Mouse (Mus musculus): Measurements from ENCODE around the gene Jakmip3. TPM values are rescaled to one million over a fixed set of nuclear protein-coding genes. Genes with fewer than 3 reads are reported as not detected.

Gene Jakmip3
- total RNA-seq (2021), result under 1 TPM; 0.14 to 0.53 TPM

DNA sequence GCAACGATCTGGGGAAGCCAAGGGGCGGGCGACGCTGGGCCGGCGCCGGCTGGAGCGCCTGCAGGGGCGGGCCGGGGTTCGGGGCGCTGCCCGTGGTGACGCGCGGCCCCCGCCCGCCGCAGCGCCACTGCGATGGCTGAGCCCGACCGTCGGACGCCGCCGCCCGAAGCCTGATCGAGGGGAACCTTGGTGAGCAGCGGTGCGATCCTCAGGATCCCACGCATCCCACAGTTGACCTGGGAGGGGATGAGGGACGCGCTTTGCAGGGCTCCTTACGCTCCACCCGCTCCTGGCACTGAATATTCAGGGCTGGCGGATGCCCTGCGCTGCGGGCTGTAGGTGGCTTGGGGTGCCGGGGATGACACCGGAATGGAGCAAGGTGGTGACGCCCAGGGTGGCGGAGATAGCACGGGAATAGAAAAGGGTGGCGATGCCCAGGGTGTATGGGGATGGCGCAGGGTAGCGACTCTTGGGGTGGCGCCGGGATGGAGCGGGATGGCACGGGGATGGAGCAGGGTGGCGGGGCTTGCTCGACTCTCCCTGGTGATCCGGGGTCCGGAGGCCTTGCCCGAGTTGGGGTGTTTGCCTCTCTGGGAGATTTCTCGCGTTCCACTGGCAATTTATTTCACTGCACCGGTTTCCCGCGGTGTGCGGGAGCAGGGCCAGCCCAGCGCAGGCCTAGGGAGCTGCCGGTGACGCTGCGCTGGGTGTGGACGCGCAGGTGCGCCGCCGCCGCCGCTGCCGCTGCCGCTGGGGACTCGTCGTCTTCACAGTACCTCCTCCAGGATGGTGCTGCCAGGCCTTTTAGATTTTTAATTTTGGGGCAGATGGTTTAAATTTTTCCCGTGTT is at the start of gene Jakmip3:
TSS of gene Jakmip3 (plus strand) at position 119 of the 850 bp plus-strand sequence.
- DNase-seq, result peak in 1 of 2 experiments; percentile 3
- intact Hi-C loops (cut with DNase I), result no loop called here

DNA sequence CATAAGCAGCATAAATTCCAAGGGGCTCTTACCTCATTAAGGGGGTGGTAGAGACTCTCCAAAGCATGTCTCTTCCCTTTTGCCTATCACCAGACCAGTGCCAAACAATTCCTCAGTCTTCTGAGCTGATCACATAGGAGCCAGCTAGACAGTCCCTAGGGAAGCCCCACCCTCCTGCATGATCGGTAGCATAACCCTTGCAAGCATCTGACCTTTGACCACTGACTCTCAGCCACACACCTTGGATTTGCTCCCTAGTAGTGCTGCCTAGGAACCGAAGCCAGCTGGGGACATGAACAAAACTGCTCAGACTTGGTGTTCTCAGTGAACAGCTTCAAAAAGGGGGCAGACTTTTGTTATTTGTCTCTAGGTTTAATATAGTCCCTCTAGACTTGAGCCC is 42.4 kb upstream of the Jakmip3 start:
- intact Hi-C loops (cut with DNase I), result no loop called here
- DNase-seq, result no peak

DNA sequence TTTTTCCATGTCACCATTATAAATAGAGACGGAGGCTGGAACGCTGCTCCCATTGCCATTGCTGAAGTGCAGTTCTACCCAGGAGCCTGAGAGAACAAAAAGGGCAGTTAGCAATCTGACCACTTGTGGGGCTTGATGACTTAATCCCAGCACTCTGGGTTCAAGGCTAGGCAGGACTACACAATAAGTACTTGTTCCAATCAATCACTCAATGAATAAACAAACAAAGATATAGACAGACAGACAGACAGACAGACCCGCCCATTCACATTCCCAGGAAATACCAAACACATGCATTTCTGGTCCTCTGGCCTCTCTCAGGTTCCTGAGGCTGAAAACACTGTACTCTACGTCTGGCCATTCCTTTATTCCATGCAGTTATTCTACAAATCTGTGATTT is 41.8 kb upstream of the Jakmip3 start:
- no peak for DNase-seq
- intact Hi-C loops (cut with DNase I), result no loop called here

DNA sequence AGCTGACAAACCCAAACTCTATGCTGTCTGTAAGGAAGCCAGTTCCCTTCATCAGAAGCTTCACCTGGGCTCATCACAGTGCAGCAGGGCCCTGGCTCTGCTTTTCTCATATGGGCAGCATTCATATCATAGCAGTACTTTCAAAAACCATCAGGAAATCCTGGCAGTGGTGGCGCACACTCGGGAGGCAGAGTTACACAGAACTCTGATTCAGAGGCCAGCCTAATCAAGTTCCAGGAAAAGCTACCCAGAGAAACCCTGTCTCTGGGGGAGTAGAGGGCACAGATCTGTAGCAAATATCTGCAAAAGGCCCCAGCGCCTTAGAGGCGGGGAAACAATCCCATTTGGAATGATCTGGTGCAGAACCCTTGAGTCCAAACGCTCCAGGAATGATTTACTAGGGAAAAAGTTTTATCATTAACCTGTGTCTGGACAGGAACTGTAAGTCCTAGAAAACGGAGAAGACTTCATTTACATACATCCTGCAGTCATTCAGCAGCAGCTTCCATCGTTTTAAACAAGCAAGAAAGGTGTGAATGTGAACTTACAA is 36.6 kb upstream of the Jakmip3 start:
- intact Hi-C loops (cut with DNase I), result no loop called here

DNA sequence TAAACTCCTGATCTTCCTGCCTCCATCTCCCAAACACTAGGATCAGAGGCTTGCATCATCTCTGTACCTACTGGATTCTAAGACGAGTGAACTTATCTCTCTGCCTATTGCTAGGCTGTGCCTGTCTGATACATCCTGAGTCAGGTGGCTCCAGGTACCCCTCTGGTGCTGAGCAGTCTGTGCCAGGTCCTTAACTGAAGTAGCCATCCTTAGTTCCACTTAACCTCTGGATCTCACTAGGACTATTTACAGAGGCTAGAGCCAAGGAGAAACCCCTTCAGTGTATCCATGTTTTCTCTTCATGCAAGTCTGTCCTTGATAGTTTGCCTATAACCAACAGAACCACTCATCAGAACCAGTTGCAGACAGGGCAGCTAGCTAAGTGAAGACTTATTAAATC is 34.1 kb upstream of the Jakmip3 start:
- no peak for DNase-seq
- intact Hi-C loops (cut with DNase I), result no loop called here

More for the DNA sequence above, 36.6 kb upstream of the Jakmip3 start:
- no peak for DNase-seq

DNA sequence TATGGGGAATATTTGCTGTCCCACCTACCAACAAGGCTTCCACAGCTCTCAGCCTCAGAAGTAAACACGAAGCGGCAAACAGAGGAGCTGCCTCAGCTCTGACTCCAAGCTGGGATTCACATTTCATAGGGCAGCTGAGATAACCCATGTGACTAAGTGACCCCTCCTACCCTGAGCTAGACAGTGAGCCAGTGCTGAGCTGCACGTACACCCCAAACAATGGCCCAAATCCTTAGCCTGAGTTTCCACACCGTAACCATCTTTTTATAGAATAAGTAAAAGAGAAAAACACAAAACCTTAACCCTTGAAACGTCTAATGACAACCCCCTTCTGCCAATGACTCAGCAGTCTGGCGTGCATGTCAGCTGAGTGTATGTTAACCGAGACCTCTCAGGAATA is 33.5 kb upstream of the Jakmip3 start:
- DNase-seq, result peak; percentile 48 to 70
- intact Hi-C loops (cut with DNase I), result no loop called here

DNA sequence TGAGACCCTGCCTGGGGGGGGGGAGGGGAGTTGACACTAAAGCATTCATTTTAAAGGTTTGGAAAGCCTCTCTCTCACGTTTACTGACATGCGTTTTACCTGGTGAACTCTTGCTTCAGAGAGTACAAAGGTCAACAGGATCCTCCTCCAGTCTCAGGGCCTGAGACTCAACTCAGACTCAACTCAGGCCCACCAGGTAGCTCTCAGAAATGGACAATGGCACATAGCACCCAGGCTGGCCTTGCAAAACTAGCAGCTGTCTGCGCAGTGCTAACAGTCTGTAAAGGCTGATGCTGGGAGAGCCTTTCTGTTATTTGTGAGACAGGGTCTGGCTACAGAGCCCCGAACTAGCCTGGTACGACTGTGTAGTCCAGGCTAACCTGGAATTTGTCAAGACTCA is 32.6 kb upstream of the Jakmip3 start:
- no peak for DNase-seq
- intact Hi-C loops (cut with DNase I), result loop anchor here (2.0 kb wide), 1 partner anchor 61 kb away; the partner anchor contains the start of genes Mapk1ip1 and Ppp2r2d

DNA sequence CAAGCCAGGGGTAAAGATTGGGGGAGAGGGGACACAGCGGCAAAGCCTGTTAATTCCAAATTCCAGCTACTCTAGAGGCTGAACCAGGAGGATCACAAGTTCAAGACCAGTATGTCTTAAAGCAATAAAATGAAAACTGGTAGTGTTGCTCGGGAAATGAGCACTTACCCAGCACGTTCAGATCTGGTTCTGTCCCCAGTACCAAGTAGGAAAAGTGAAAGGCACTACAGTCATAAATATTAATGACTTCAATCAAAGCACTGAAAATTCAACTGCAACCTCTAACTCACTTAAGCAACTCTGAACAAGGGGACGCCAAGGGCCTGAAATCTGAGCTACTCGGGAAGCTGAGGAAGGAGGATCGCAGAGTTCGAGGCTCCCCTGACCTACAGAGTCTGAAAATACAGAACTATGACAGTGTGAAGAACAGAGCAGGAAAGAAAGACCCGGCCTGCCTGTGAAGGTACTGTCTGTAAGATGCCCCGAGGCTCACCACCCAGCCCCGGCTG is 31.7 kb upstream of the Jakmip3 start:
- intact Hi-C loops (cut with DNase I), result loop anchor here (2.0 kb wide), 1 partner anchor 62 kb away; the partner anchor contains the start of genes Mapk1ip1 and Ppp2r2d
- no peak for DNase-seq

DNA sequence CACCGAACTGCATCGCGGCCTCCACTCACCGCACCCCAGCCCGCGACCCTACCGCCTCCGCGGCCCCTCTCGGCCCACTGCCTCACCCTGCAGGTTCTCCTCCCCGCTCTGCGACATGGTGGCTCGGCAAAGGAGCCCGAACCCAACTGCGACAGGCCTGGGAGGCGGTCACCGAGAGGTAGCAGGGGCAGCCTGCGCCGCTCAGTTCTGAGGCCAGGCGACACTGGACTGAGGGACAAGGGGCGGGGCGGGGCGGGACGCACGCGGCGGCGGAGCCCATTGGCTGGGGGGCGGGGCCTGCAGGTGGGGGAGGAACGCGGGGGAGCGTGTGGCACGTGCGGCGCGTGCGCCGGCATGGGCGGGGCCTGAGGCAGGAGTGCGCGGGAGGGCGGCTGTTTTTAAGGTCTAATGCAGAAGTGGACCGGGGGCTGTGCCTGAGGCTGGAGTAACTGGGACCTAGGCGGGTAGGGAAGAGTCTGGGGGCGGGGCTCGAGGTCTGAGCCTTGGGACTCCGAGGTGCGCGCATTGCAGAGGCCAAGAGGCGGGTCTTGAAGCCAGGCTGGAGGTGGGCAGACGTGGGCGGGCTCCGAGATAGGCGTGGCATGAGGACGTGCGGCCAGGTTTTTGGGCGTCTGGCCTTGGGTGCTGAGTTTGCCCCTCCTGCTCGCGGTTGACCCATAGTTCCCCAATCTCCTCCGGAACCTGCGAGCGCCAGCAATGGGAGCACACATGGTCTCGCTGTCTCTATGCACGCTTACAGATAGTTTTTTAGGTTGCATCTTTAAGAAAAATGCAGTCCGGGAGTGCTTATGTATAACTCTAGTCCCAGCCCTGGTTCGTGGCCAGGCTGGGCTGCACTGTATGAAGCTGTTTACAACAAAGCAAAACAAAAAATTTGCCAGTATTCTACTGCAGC is 31.0 kb upstream of the Jakmip3 start, which contains the start of gene Bnip3:
TSS of gene Bnip3 (minus strand) at position 243 of the 916 bp plus-strand sequence.
- intact Hi-C loops (cut with DNase I), result loop anchor here (2.0 kb wide), 1 partner anchor 63 kb away; the partner anchor contains the start of genes Mapk1ip1 and Ppp2r2d
- peak; percentile 87 to 92 for DNase-seq

DNA sequence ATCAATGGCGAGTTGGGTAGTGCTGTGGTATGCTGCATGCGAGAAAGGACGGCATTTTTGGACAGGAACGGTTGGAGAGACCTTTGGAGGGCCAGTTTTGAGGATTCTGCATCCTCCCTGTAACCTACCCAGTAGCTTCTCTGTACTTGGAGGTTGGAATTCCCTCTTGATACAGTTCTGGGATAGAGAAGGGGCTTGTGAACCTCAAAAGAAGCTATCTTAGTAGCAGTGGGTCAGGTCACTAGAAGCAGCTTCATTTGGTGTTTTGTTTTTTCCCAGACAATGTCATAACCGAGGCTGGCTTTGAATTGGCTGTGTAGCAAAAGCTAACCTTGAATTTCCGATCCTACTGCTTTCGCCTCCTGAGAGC is 30.4 kb upstream of the Jakmip3 start:
- intact Hi-C loops (cut with DNase I), result no loop called here

DNA sequence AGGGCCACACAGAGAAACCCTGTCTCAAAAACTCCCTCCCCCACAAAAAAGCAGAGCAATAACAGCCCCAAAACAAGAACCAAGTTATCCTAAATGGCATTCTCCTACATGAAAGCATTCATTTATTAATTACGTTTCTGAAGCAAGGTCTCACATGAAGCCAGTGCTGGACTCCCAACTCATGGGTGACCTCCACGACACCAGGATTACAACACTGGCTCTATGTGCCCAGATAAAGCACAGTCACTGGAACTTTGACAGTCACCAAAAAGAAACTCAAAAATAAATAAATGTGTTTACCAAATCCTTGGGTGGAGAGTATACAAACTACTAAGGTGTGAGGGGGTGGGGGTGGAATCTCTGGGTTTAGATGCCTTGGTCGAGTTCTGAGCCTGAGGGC is 26.9 kb upstream of the Jakmip3 start:
- no peak for DNase-seq
- intact Hi-C loops (cut with DNase I), result no loop called here

More for the DNA sequence above, 30.4 kb upstream of the Jakmip3 start:
- no peak for DNase-seq

DNA sequence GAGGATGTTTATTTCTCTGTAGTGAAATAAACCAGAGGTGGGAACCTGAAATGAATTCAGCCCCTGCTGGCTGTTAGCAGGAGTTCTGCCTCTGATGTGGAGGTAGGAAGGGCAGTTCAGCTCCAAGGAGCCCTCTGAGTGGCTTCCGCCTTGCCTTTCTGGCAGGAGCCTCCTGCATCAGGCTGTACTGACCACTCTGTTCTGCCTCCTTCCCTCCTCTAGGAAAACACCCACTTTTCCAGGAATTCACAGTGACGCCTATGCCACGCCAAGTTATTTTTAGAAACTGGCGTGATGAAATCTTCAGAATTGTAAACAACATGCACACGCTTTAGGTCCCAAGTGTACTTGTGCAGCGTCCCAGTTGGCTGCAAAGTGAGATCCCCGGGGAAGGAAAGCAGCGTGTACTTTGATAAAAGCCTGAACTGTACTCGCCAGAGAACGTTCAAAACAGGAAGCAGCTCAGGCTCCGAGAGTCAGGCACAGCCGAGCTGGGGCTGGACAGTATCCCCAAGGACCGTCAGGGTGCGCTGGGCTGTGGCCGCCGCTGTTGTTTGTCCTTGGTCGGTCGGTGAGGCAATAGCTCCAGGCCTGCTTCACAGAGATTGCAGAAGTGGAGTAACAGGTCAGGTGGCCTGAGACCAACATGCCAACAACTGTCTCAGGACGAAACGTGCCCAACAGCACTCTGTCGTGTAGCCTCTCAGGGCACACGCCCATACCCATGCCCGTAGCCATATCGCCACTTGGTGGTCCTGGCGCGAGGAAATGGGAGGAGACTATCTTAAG is 21.2 kb upstream of the Jakmip3 start:
- DNase-seq, result peak; percentile 82 to 89
- intact Hi-C loops (cut with DNase I), result no loop called here

DNA sequence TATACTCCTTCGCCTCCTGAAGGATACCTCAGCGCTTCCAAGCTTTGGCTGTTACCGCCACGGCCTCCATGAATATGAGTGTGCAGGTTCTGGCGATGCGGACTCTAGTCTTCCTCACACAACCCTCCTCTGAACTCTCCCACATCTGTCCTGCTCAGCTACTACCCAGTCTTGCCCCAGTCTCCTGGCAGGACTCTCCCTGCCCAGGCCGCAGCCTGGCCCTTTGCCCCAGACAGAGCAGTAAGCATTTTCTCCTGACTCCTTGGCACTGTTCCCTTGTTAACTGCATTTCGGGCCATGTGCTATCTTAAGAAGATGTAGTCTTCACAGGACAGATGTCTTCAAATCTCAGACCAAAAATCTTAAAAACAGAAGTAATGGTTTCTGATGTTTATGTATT is 18.9 kb upstream of the Jakmip3 start:
- DNase-seq, result no peak
- intact Hi-C loops (cut with DNase I), result no loop called here

DNA sequence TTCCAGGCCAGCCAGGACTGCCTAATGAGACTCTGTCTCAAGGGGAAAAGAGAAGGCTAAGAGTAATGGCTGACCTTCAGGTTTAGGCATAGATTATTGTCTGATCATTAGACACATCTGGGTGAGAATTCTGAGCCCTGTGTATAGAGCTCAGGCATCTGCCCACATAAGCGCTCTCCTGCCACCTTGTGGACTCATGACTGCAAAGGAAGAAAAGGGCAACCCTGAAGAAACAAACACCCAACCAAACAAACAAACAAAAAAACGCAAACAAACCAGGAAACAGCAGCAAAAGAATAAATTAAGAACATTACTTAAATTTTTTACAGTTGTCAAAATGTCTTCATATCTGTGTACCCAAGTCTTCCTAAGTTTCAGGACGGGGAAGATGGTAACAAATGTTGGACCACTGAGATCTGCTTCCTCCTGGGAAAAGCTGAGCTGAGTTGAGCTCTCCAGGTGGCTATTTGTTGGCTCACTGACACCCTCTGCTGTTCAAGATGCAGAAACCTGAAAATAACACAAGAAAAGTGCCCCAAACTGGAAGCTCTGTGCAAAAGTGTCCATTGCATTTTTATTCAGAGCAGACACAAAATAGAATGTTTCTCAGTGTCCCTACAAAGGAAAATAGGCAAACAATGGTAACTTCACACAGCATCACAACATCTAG is 16.6 kb upstream of the Jakmip3 start:
- DNase-seq, result peak in 1 of 2 experiments; percentile 52
- intact Hi-C loops (cut with DNase I), result loop anchor here (1.0 kb wide), 1 partner anchor 84 kb away; no protein-coding TSS in a partner anchor

DNA sequence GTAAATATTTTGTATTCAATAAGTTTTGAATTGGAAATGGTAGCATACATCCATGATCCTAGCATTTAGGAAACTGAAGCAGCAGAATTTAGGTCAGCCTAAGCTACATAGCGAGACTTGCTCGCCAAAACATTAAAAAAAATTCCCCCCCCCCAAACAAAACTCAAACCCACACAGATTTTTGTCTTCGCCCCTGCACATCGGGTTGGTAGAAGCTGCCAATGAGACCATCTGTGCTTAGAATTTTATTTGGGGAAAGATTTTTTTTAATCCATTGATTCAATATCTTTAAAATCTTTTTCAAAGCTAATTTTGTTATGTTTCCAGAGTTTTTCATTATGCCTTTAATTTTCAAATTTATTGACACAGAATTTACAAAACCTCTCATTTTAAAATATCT is 12.1 kb upstream of the Jakmip3 start:
- DNase-seq, result no peak
- intact Hi-C loops (cut with DNase I), result no loop called here

DNA sequence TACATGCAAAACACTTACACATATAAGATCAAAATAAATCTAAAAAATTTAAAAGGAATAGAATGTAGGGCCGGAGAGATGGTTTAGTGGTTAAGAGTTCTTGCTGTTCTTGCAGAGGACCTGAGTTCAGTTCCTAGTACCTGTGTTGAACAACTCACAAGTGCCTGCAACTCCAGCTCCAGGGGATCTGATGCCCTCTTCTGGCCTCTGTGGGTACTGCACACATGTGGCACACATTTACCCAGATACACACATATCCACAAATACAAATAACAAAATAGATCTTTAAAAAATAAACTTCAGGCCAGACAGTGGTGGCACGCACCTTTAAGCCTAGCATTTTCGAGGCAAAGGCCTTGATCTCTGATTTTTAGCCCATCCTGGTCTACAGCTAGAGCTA is 6.0 kb upstream of the Jakmip3 start:
- intact Hi-C loops (cut with DNase I), result no loop called here
- no peak for DNase-seq

DNA sequence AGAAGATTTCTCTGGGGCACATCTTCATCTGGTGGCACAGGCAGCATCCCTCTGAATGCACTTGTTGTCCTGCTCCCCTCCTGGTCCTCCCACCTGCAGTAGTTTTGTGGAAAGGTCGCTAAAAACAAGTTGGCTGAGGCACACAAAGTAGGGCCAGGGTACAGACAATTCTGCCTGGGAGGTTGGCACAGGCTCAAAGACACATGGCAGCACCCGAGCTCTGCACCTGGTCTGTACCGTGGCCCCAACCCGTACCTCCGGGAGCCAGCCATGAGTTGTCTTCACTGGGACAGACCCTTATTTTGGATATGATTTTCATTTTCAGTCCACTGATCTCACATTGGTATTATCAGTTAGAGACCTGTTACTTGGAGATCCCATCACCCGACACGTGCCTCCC is 1.5 kb upstream of the Jakmip3 start:
- DNase-seq, result no peak
- intact Hi-C loops (cut with DNase I), result no loop called here

DNA sequence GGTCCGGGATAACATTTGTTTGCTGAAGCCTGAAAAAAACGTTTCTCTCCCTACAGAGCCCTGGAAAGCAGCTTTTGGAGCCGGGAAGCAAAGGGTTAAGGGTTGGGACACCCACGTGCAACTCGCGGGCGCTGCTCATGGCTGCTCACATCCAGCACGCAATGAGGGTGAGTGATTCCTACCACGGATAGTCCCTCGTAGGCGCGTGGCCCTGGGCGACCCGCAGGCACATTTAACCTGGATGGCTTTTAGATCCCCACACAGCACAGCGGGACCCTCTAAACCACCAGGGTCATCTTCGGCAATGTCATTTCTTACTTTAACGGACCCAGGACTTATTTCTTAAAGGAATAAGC is 296 bp upstream of the Jakmip3 start:
- no peak for DNase-seq
- intact Hi-C loops (cut with DNase I), result no loop called here

DNA sequence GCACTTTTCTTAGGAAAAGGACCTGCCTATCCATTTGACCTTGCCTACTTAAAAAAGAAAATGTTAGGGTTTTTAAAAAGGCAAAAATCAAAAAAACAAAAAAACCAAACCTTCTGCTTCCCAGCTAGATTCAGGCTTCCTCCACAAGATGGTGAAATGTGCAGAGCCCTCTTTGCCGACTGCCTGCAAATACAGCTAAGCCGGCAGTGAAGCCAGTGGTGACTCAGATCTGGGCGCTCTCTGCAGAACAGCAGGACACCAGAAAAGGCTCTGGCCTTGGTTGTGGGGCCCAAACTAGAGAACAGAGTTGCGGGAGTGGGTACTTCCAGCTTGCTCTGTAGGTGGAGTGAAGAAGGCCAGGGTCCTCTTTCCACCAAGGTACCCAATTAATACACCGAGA is 1.0 kb downstream of the Jakmip3 start:
- DNase-seq, result no peak
- intact Hi-C loops (cut with DNase I), result no loop called here

Data from heart, postnatal 36 days (tissue).